Mouse (Mus musculus) liver, embryonic 16.5 days (tissue): ENCODE data around the gene Fbxl18. TPM values are rescaled to one million over a fixed set of nuclear protein-coding genes. Genes with fewer than 3 reads are reported as not detected.
A peak's percentile ranks its signal among the peaks of the same experiment; 100 is the strongest.

Source experiments
- ATAC-seq: fragments of 200-750 bp; cut with Nextera tagmentation; 2 replicates; pipeline ENCODE4 v1.8.0; 2017; ENCODE audit warnings: low read depth, mild to moderate bottlenecking, moderate number of reproducible peaks, moderate library complexity
- H3K27ac ChIP-seq: fragments of 300-500 bp; sonication (generic); 2 replicates; pipeline ENCODE4 v1.5.1; 2014; ENCODE audit warnings: mild to moderate bottlenecking, low read length
- H3K27me3 ChIP-seq: fragments of 300-500 bp; sonication (generic); 2 replicates; pipeline ENCODE4 v1.6.1; 2014; ENCODE audit warnings: low read depth, low read length, mixed read lengths; ENCODE audit not compliant: control insufficient read depth, insufficient read depth
- H3K36me3 ChIP-seq: fragments of 300-500 bp; sonication (generic); 2 replicates; pipeline ENCODE4 v1.6.1; 2014; ENCODE audit warnings: mild to moderate bottlenecking; ENCODE audit not compliant: control insufficient read depth, insufficient read depth
- H3K4me1 ChIP-seq: fragments of 300-500 bp; sonication (generic); 2 replicates; pipeline ENCODE4 v1.6.1; 2014; ENCODE audit warnings: low read depth, low read length, mixed read lengths; ENCODE audit not compliant: control insufficient read depth
- H3K4me2 ChIP-seq: fragments of 300-500 bp; sonication (generic); 2 replicates; pipeline ENCODE4 v1.6.1; 2014; ENCODE audit warnings: low read depth, low read length, mixed read lengths
- H3K4me3 ChIP-seq: fragments of 300-500 bp; sonication (generic); 2 replicates; pipeline ENCODE4 v1.5.1; 2014; ENCODE audit warnings: low read depth, mild to moderate bottlenecking, low read length
- H3K9ac ChIP-seq: fragments of 300-500 bp; sonication (generic); 2 replicates; pipeline ENCODE4 v1.6.1; 2014; ENCODE audit warnings: low read depth, low read length
- H3K9me3 ChIP-seq: fragments of 300-500 bp; sonication (generic); replicated peaks from 2 replicates; pipeline ENCODE4 v1.6.1; 2016; ENCODE audit warnings: low read length; ENCODE audit not compliant: control insufficient read depth
- WGBS: fragments of 180-500 bp; shearing (Covaris S2); extraction: QIAGEN DNeasy Blood & Tissue Kit; methylation state at CpG from one replicate; pipeline ENCODE4 v1.1.7; 2014; ENCODE audit not compliant: insufficient replicate concordance; 5-methylcytosine and 5-hydroxymethylcytosine counted together
- polyA plus RNA-seq: library from polyadenylated mRNA; unstranded; fragments of >200 nt; fragmentation: Nextera tagmentation; extraction: Ambion mirVana; gene quantifications from 2 replicates; pipeline ENCODE4 v1.2.1, GENCODE M21; 2015

Fbxl18 gene
- polyA plus RNA-seq, 1 experiment from 2014 or later: 2.7 TPM

- Histone ChIP-seq H3K9me3 (no peaks in the 10 kb centered on the region), H3K4me2 (peak overlapping the region; percentile 90), H3K27ac (peak overlapping the region; percentile 79), H3K4me3 (peak overlapping the region; percentile 65), H3K36me3 (no peaks in the 10 kb centered on the region), H3K27me3 (no peaks in the 10 kb centered on the region), H3K4me1 (peaks cover 50% of the 10 kb centered on the region), H3K9ac (peak overlapping the region; percentile 78)
- WGBS: 18% methylated on average over 4 of the region's 4 CpGs
- ATAC-seq: no peak; the same call in 1 of the 2 replicates
Observed at GRCm38 (mm10) chr5:142929400-142929752, 34.2 kb upstream of the Fbxl18 start.

DNA sequence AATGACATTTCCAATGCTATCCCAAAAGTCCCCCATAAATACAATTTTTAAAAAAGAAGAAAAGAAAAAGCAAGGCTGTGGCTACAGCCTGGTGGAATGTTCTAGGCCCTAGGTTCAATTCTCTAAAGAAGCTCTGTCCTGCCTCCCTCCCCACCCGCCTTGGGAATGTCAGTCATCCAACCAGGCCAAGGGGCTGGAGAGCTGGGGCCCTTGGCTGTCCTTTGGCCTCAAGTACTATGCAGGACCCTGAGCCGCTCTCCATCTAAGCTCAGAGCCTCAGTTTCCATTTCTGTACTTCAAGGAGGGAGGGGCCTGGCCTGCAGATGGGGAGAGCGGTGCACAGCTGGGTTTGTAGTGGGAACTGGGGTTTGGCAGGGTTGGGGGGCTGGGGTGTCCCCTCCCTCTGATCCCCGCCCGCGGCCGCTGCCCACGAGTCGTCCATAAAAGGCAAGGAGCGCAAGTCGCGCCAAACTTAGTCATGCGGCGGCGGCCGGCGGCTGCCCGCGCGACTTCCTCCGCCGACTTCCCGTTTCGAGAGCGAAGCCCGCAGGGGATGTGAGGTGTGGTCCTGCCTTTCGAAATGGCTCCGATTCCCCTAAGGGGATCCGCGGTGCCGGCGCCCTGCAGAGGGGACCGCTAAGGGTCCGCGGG lies 33.7 kb upstream of the Fbxl18 start:
- peak; percentile 18 for ATAC-seq
- Histone ChIP-seq H3K9me3 (no peaks in the 10 kb centered on the region), H3K4me2 (peak overlapping the region; percentile 90), H3K27me3 (no peaks in the 10 kb centered on the region), H3K4me1 (peaks cover 52% of the 10 kb centered on the region), H3K27ac (peak overlapping the region; percentile 79), H3K9ac (peak overlapping the region; percentile 78), H3K36me3 (no peaks in the 10 kb centered on the region), H3K4me3 (peak overlapping the region; percentile 65)
- WGBS: 3% methylated on average over 34 of the region's 35 CpGs

DNA sequence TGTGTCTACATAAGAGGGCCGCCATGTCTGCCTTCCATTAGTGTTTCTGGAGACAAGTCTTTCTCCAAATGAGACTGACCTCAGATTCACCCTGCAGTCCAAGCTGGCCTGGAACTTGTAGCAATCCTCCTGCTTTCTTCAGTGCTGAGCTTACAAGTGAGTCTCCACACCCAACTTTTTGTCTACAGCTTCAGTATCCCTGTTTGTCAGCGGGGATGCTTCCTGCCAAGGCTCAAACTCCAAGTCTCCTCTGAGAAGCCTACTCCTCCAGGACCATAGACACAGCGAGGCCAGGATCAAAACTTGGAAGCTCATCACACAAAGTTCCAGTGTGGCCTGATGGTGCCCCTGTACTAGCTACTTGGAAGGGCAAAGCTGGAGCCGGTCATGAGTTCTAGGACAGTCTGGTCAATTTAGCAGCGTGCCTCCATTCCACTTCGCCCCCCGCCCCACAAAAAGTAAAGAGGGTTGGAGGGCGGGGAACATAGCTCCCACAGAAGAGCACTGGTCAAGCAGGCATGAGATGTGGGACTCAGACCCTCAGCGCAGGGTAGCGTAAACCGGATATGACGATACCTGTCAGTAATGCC lies 32.2 kb upstream of the Fbxl18 start:
- no peak overlapping the region for H3K4me2 ChIP-seq
- H3K9me3 ChIP-seq: no peaks in the 10 kb centered on the region
- peak overlapping the region; percentile 68 for H3K27ac ChIP-seq
- no peaks in the 10 kb centered on the region for H3K27me3 ChIP-seq
- peak overlapping the region; percentile 2; the same call in 1 of the 2 replicates for H3K9ac ChIP-seq
- no peak overlapping the region for H3K4me3 ChIP-seq
- peaks cover 56% of the 10 kb centered on the region for H3K4me1 ChIP-seq
- 87% methylated on average over 12 of the region's 12 CpGs for WGBS
- ATAC-seq: no peak
- no peaks in the 10 kb centered on the region for H3K36me3 ChIP-seq

DNA sequence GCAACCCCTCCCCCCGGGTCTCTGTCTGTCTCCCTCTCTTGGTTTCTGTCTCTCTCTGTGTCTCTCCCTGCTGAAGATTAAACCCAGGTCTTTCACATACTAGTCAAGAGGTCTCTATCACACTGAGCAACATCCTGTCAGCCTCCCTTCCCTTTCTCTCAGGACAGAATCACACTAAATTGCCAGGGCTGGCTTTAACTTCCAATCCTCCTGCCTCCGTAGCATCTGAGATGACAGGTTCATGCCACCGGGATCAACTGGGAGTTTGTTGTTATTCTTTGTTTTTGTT lies 31.7 kb upstream of the Fbxl18 start:
- Histone ChIP-seq H3K9ac (peak overlapping the region; percentile 2; the same call in 1 of the 2 replicates), H3K36me3 (no peaks in the 10 kb centered on the region), H3K4me3 (no peak overlapping the region), H3K27ac (peak overlapping the region; percentile 68), H3K4me2 (peak overlapping the region; percentile 5; the same call in 1 of the 2 replicates), H3K4me1 (peaks cover 58% of the 10 kb centered on the region), H3K27me3 (no peaks in the 10 kb centered on the region), H3K9me3 (no peaks in the 10 kb centered on the region)
- WGBS: 51% methylated on average over 3 of the region's 3 CpGs
- ATAC-seq: no peak

- Histone ChIP-seq H3K4me1 (peaks cover 58% of the 10 kb centered on the region), H3K27me3 (no peaks in the 10 kb centered on the region), H3K27ac (peak overlapping the region; percentile 68), H3K4me3 (peak overlapping the region; percentile 19; the same call in 1 of the 2 replicates), H3K4me2 (peak overlapping the region; percentile 5; the same call in 1 of the 2 replicates), H3K9me3 (no peaks in the 10 kb centered on the region), H3K9ac (peak overlapping the region; percentile 51), H3K36me3 (no peaks in the 10 kb centered on the region)
- ATAC-seq: peak; percentile 45
- 17% methylated on average over 13 of the region's 13 CpGs for WGBS
Observed at GRCm38 (mm10) chr5:142926204-142926939, 31.2 kb upstream of the Fbxl18 start.

- H3K4me3 ChIP-seq: no peak overlapping the region
- H3K9ac ChIP-seq: no peak overlapping the region
- no peaks in the 10 kb centered on the region for H3K36me3 ChIP-seq
- WGBS: 62% methylated on average over 12 of the region's 12 CpGs
- H3K4me2 ChIP-seq: no peak overlapping the region
- H3K4me1 ChIP-seq: peaks cover 66% of the 10 kb centered on the region
- no peak overlapping the region for H3K27ac ChIP-seq
- no peak for ATAC-seq
- H3K27me3 ChIP-seq: no peaks in the 10 kb centered on the region
- H3K9me3 ChIP-seq: no peaks in the 10 kb centered on the region
Observed at GRCm38 (mm10) chr5:142924336-142924959, 29.2 kb upstream of the Fbxl18 start.

GRCm38 (mm10) chr5:142923781-142924180 lies 28.6 kb upstream of the Fbxl18 start:
- peaks cover 66% of the 10 kb centered on the region for H3K4me1 ChIP-seq
- 67% methylated on average over 3 of the region's 3 CpGs for WGBS

GRCm38 (mm10) chr5:142922251-142922650 lies 27.0 kb upstream of the Fbxl18 start:
- Histone ChIP-seq H3K4me1 (peaks cover 60% of the 10 kb centered on the region), H3K27ac (peak overlapping the region; percentile 100), H3K4me2 (no peak overlapping the region), H3K36me3 (no peaks in the 10 kb centered on the region), H3K27me3 (no peaks in the 10 kb centered on the region), H3K9me3 (no peaks in the 10 kb centered on the region), H3K9ac (peak overlapping the region; percentile 70; the same call in 1 of the 2 replicates), H3K4me3 (no peak overlapping the region)
- 72% methylated on average over 5 of the region's 5 CpGs for WGBS
- no peak for ATAC-seq

More at GRCm38 (mm10) chr5:142923781-142924180, 28.6 kb upstream of the Fbxl18 start:
- no peak for ATAC-seq
- no peak overlapping the region for H3K27ac ChIP-seq
- H3K36me3 ChIP-seq: no peaks in the 10 kb centered on the region
- H3K4me2 ChIP-seq: no peak overlapping the region
- no peak overlapping the region for H3K4me3 ChIP-seq
- H3K27me3 ChIP-seq: no peaks in the 10 kb centered on the region
- no peaks in the 10 kb centered on the region for H3K9me3 ChIP-seq
- H3K9ac ChIP-seq: no peak overlapping the region
